Mouse (Mus musculus) T-cell, adult 2 months (primary cell): ENCODE results near the gene Srrm2.
"Not testable (repeated sequence)": the region's sequence is repeated elsewhere in the genome, so short reads cannot be mapped to it uniquely, and the experiment has no call there.

Experiments used
- DNase-seq: peaks from one replicate; pipeline ENCODE4 v3.0.0; 2022; ENCODE audit warnings: low spot score

The Srrm2 gene

GRCm38 (mm10) chr17:23770493-23770892 is 19.8 kb upstream of the Srrm2 start:
- no peak for DNase-seq

DNA sequence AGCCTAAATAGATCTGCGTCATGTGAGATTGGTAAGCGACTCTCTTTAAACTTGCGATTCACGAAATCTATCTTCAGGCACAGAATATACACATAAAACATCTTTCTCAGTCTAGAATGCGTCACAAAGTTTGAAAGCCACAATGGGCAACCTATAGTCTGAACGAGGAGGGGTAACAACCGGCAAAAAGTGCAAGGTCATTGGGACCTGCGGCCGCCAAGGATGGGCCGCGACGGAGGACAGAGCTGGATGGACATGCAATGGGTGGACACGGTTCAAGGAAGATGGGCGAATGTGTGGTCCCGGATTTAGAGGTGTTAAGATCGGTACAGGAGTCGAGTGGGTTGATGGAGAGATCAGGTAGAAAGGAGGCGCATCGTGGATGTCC is 19.4 kb upstream of the Srrm2 start:
- no peak for DNase-seq

GRCm38 (mm10) chr17:23771284-23772218 is 18.8 kb upstream of the Srrm2 start, which contains the start of gene Flywch1:
Flywch1 (minus strand) TSS chr17:23771602.
- DNase-seq, result peak; percentile 97

GRCm38 (mm10) chr17:23772219-23772556 is 18.1 kb upstream of the Srrm2 start:
- not testable (repeated sequence) for DNase-seq

DNA sequence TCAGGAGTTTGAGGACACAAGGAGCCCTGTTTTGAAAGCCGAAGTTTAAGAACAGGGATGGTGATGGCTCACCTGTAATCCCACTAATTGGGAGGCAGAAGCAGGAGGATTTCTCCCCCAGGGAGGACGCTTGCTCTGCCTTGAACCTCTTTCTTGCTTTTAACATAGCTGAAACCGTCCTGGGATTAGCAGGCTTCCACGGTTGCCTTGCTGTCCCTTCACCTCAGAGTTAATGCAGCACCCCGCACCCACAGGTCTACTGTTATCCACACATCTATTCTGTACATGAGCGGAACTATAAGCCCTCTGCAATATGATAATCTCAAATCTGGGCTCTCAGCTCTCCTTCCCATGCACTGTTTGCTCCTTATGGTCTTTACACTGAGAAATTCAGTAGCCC is 16.7 kb upstream of the Srrm2 start:
- no peak for DNase-seq

DNA sequence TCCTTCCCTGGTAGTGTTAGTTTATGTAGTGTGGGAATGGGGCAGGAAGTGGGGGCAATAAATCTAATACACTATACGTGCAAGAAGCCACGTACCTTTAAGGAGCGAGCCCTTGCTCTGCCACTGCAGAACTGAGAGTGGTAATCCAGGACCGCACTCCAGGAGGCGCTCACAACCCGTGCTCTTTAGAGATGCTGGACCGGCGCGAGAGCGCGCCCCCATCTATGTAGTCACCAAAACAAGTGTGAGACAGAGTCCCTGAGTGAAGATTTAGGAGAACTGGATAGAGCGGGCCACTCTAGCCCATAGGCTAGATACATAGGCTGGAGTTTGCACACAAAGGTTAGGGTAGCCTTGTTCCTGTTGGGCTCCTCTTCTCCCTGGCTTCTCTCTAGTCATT is 16.2 kb upstream of the Srrm2 start:
- DNase-seq, result peak; percentile 86

DNA sequence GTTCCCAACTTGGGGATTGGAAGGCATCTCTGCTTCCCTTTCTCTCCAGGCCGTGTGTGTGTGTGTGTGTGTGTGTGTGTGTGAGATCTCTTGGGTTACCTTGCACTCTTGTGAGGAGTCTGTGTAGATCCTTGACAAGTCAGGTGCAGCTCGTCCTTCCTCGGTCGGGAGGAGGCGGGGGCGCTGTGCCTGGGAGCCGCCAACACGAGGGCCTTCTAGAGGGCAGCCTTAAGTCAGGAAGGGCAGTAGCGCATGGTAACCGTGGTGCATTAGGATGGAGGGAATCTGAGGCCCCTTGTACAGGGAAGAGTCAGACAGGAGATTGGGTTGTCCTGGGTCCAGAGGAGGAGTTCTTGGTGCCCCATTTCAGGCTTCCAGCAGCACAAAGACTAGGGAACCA is 14.1 kb upstream of the Srrm2 start:
- no peak for DNase-seq

DNA sequence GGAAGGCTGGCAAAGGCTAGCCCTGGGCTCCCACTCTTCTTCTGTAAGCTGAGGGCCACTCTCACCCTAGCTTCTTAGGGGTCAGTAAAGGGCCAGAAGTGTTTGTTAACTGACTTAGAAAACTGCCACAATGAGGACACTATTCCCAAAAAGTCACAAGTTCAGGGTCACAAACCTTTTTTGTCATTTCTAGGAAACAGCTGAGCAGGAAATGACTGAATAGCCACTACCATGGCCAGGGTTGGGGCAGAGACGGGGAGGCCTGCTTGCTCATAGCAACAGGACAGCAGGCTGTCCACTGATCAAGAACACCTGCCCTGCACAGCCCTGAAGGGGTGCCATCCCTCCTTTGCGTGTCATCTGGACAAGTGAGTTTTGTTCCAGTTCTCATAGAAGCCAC is 13.2 kb upstream of the Srrm2 start:
- no peak for DNase-seq

DNA sequence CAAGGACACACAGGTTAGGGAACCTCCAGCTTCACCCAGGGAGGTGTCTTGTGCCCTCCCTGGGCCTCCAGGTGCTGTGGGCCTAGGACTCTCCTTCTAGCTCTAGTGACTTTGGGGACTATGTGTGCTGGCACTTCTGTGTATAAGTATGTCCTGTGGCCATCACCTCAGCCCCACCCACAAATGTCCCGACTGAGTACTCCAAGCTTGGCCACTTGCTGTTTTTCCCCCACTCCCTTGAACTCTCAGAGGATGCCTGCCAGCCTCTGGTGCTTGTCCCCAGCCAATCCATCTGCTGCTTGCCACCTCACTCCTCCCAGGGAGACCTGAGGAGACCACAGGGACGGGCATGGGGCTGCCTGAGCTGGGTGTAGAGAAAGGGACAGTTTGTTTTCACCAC is 11.9 kb upstream of the Srrm2 start:
- DNase-seq, result no peak

- DNase-seq, result no peak
Observed at GRCm38 (mm10) chr17:23783352-23783751, 7.0 kb upstream of the Srrm2 start.

- peak; percentile 82 for DNase-seq
Observed at GRCm38 (mm10) chr17:23785561-23786471, 4.5 kb upstream of the Srrm2 start, which contains the start of gene Flywch2. Flywch2 (minus strand) TSS chr17:23786081.

GRCm38 (mm10) chr17:23786510-23786931 is 3.8 kb upstream of the Srrm2 start:
- no peak for DNase-seq

- DNase-seq, result no peak
Observed at GRCm38 (mm10) chr17:23788973-23789372, 1.4 kb upstream of the Srrm2 start.

- no peak for DNase-seq
Observed at GRCm38 (mm10) chr17:23789749-23790268, 523 bp upstream of the Srrm2 start.

DNA sequence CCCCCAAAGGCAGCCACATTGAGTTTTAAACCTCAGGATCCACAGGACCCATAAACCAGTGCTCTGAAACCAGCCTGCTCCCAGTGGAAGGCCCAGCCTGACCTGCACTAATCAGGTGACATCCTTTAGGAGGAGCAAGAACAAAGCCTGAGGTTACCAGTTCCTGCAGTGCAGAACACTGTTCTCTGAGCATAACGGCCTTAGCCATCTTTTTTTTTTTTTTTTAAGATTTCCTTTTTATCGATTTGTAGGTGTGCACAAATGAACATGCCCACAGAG is 686 bp downstream of the Srrm2 start:
- DNase-seq, result peak; percentile 19

GRCm38 (mm10) chr17:23795323-23795722 is 5.0 kb downstream of the Srrm2 start:
- no peak for DNase-seq

- peak; percentile 40 for DNase-seq
Observed at GRCm38 (mm10) chr17:23797316-23797715, 7.0 kb downstream of the Srrm2 start.

GRCm38 (mm10) chr17:23801627-23802026 is 11.3 kb downstream of the Srrm2 start:
- DNase-seq, result no peak

- DNase-seq, result peak; percentile 99
Observed at GRCm38 (mm10) chr17:23802746-23803365, 12.5 kb downstream of the Srrm2 start.

DNA sequence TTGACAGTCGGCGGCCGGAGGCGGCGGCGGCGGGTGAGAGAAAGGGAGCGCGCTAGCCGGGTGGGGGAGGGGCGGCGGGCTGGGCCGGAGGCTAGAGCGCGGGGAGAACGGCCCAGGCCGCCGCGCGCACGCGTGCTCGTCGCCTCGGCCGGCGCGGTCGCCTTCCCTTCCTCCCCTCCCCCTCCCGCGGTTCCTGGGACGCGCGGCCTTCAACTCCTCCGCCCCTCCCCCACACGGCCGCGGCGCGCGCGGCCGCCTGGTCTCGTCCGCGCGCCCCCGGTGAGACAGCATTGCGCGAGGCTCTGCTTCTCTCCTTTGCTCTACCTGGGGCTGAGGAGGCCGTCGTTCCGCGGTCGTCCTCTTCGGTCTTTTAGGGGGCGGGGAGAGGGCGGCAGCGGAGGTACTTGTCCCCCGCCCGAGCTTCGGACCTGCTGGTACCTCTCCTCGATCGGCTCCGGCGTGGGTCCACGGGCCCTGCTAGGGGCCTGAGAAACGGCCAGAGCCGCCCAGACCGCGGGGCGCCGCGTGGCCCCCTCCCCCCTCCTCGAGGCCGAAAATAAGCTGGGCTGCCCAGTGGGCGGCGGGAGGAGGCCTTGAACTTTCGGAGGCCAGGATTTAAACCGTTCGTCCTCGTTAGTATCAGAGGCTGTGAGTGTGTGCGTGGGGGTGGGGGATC is 13.2 kb downstream of the Srrm2 start:
- DNase-seq, result peak; percentile 59

GRCm38 (mm10) chr17:23804426-23805085 is 14.2 kb downstream of the Srrm2 start:
- no peak for DNase-seq
